Mouse (Mus musculus): ENCODE results near the gene Txn1.
A peak's percentile ranks its signal among the peaks of the same experiment; 100 is the strongest.

GRCm38 (mm10) chr4:57919494-57920423, 36.5 kb downstream of the Txn1 start:
- TF ChIP-seq CTCF (IDR thresholded peaks at IDR 0.05; ENCODE audit: low read depth, low read length) (no peak), EP300 (IDR thresholded peaks at IDR 0.05; ENCODE audit: insufficient read depth, low read depth, low read length) (peak; percentile 98)
